Mouse (Mus musculus): Measurements from ENCODE around the gene Atrip.

DNA sequence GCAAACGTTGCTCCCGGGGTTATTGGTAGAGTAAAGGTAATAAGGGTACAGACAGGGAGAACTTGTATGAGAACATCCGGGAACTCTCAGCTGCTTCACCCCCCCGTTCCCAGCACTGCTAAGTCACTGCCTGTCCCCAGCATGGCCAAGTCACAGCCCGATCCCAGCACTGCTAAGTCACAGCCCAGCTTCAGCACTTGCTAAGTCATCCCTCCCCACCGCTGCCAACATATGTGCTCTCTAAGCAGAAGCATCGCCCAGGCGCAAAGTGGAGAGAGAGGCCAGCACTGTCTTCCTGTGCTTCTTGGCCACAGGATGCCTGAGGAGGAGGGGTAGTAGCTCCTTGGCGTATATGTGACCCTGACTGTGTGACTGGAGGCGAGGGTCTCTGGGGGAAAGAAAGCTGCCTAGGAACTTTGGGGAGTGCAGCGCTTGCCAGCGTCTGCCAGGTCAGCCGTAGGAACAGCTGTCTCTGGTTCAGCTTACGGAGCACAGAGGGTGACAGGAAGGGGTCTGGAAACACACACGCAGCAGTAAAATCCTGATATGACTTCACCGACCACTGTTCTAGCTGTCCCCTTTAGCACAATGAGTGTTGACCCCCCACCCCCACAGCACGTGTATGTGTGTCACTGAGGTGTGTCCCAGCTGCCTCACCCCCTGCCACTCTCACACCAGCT is 64.1 kb downstream of the Atrip start:
- TF ChIP-seq POLR2A (IDR thresholded peaks at IDR 0.05; ENCODE audit: borderline replicate concordance, insufficient read depth, low read length) (no peak), CTCF (IDR thresholded peaks at IDR 0.05; ENCODE audit: borderline replicate concordance, insufficient read depth, low read depth, low read length) (no peak)

All from cerebellum, adult 2 months (tissue).